10 mouse cellular contexts compared by ENCODE assay signal in genomic region chr14:6889521-6890012, GRCm38 (mm10). TPM values are rescaled to one million over a fixed set of nuclear protein-coding genes. Genes with fewer than 3 reads are reported as not detected.
DNase-seq lines count a peak whose midpoint lies in the region; ATAC-seq and TF ChIP-seq lines count a peak whose summit lies in the region.
"Not testable (repeated sequence)": the region's sequence is repeated elsewhere in the genome, so short reads cannot be mapped to it uniquely, and the experiment has no call there.
"Had no signal": no experiment of that assay in that cellular context is flagged by ENCODE, and none has a peak within 500 bp of the region (broad histone marks: within the 10 kb centered on the region; RNA-seq: fewer than 3 reads in every experiment).

Gene Gm3667, minus strand, starts transcription at chr14:6889962.

- not testable (repeated sequence) for H3K27ac ChIP-seq in embryonic fibroblast, embryonic 13.5 days (ENCODE audit: insufficient read depth, low read length); hindbrain, embryonic 11.5 days (ENCODE audit: low read depth, low read length); kidney, embryonic 16.5 days (ENCODE audit: low read length); liver, embryonic 11.5 days (ENCODE audit: low read depth, low read length); stomach, embryonic 16.5 days (ENCODE audit: low read length)
- peak within 1 kb of the TSS; percentile 28; the same call in 1 of the 2 replicates for H3K27ac ChIP-seq in heart, adult 2 months
- H3K27ac ChIP-seq in midbrain, embryonic 15.5 days, result peak within 1 kb of the TSS; percentile 65; the same call in 1 of the 2 replicates

- H3K4me2 ChIP-seq in hindbrain, embryonic 11.5 days (replicated peaks; ENCODE audit: low read depth, low read length), result peak within 1 kb of the TSS; percentile 38
- H3K4me2 ChIP-seq in kidney, embryonic 16.5 days (replicated peaks; ENCODE audit: low read depth, low read length), result peak within 1 kb of the TSS; percentile 55
- peak within 1 kb of the TSS; percentile 42 for H3K4me2 ChIP-seq in liver, embryonic 11.5 days
- peak within 1 kb of the TSS; percentile 54 for H3K4me2 ChIP-seq in midbrain, embryonic 15.5 days
- peak within 1 kb of the TSS; percentile 49 for H3K4me2 ChIP-seq in stomach, embryonic 16.5 days (ENCODE audit: low read depth, low read length)

- DNase-seq in adrenal gland, postnatal 14 days, result peak; percentile 4
- DNase-seq in heart, adult 2 months, result peak; percentile 39 to 41
- DNase-seq in hindbrain, embryonic 11.5 days (ENCODE audit: low spot score), result peak; percentile 16
- not testable (repeated sequence) for DNase-seq in liver, embryonic 11.5 days (ENCODE audit: low spot score)

- ATAC-seq in hindbrain, embryonic 11.5 days (ENCODE audit: low FRiP score); kidney, embryonic 16.5 days (ENCODE audit: low FRiP score, low TSS enrichment); liver, embryonic 11.5 days (replicated peaks; ENCODE audit: low FRiP score); midbrain, embryonic 15.5 days (replicated peaks); stomach, embryonic 16.5 days (ENCODE audit: insufficient read depth, low FRiP score): not testable (repeated sequence)

- TF ChIP-seq EP300 in heart, adult 2 months (IDR thresholded peaks at IDR 0.05; ENCODE audit: insufficient read depth, low read depth, low read length), result not testable (repeated sequence)

- 1% methylated on average over 27 of the region's 43 CpGs for WGBS in heart, adult 2 months
- 0% methylated on average over 5 of the region's 43 CpGs for WGBS in hindbrain, embryonic 11.5 days
- 0% methylated on average over 8 of the region's 43 CpGs for WGBS in kidney, embryonic 16.5 days
- 4% methylated on average over 5 of the region's 43 CpGs for WGBS in liver, embryonic 11.5 days
- 1% methylated on average over 11 of the region's 43 CpGs for WGBS in midbrain, embryonic 15.5 days
- WGBS in stomach, embryonic 16.5 days, result 1% methylated on average over 18 of the region's 43 CpGs

- H3K27me3 ChIP-seq in heart, adult 2 months (ENCODE audit: control insufficient read depth, insufficient read depth, low read length); hindbrain, embryonic 11.5 days (ENCODE audit: control insufficient read depth, insufficient read depth, low read length); kidney, embryonic 16.5 days (ENCODE audit: insufficient read depth, low read length); liver, embryonic 11.5 days (replicated peaks; ENCODE audit: control insufficient read depth, insufficient read depth, low read length); midbrain, embryonic 15.5 days (replicated peaks); stomach, embryonic 16.5 days (ENCODE audit: control insufficient read depth, insufficient read depth, low read length): not testable (repeated sequence)

- H3K9ac ChIP-seq in heart, adult 2 months (ENCODE audit: low read depth, low read length); kidney, embryonic 16.5 days (replicated peaks; ENCODE audit: low read length); liver, embryonic 11.5 days (ENCODE audit: low read depth, low read length); stomach, embryonic 16.5 days (ENCODE audit: low read length): not testable (repeated sequence)
- H3K9ac ChIP-seq in hindbrain, embryonic 11.5 days (ENCODE audit: low read depth, low read length), result peak within 1 kb of the TSS; percentile 49; the same call in 1 of the 2 replicates
- H3K9ac ChIP-seq in midbrain, embryonic 15.5 days, result peak within 1 kb of the TSS; percentile 49

- TF ChIP-seq CTCF in embryonic fibroblast, embryonic 13.5 days (IDR thresholded peaks at IDR 0.05; ENCODE audit: borderline replicate concordance, insufficient read depth, low read length); heart, adult 2 months (IDR thresholded peaks at IDR 0.05): not testable (repeated sequence)

- not testable (repeated sequence) for H3K36me3 ChIP-seq in heart, adult 2 months (ENCODE audit: control insufficient read depth, insufficient read depth, low read length); hindbrain, embryonic 11.5 days (ENCODE audit: control insufficient read depth, insufficient read depth, low read length); kidney, embryonic 16.5 days (ENCODE audit: insufficient read depth, low read length); liver, embryonic 11.5 days (ENCODE audit: control insufficient read depth, insufficient read depth, low read length); midbrain, embryonic 15.5 days (replicated peaks); stomach, embryonic 16.5 days (ENCODE audit: control insufficient read depth, insufficient read depth, low read length)

- not testable (repeated sequence) for H3K79me2 ChIP-seq in heart, adult 2 months (replicated peaks; ENCODE audit: control insufficient read depth, insufficient read depth, low read length)

- intact Hi-C loops in heart, adult 2 months (cut with DNase I), result not testable (repeated sequence)

- peak within 1 kb of the TSS; percentile 21; the same call in 1 of the 2 replicates for H3K4me3 ChIP-seq in embryonic fibroblast, embryonic 13.5 days (ENCODE audit: insufficient read depth, low read length)
- H3K4me3 ChIP-seq in heart, adult 2 months, result peak within 1 kb of the TSS; percentile 28; the same call in 1 of the 2 replicates
- peak within 1 kb of the TSS; percentile 35 for H3K4me3 ChIP-seq in hindbrain, embryonic 11.5 days (ENCODE audit: low read depth, low read length)
- H3K4me3 ChIP-seq in kidney, embryonic 16.5 days (ENCODE audit: low read length), result peak within 1 kb of the TSS; percentile 41
- peak within 1 kb of the TSS; percentile 26 for H3K4me3 ChIP-seq in liver, embryonic 11.5 days (ENCODE audit: low read depth, low read length)
- H3K4me3 ChIP-seq in midbrain, embryonic 15.5 days, result peak within 1 kb of the TSS; percentile 47
- peak within 1 kb of the TSS; percentile 39 for H3K4me3 ChIP-seq in stomach, embryonic 16.5 days (replicated peaks; ENCODE audit: low read length)

- TF ChIP-seq POLR2A in embryonic fibroblast, embryonic 13.5 days (IDR thresholded peaks at IDR 0.05; ENCODE audit: low read depth, low read length); heart, adult 2 months (IDR thresholded peaks at IDR 0.05; ENCODE audit: insufficient read depth, low read depth, low read length): not testable (repeated sequence)

- not testable (repeated sequence) for H3K9me3 ChIP-seq in hindbrain, embryonic 11.5 days (ENCODE audit: control insufficient read depth, low read length); kidney, embryonic 16.5 days (ENCODE audit: low read length); liver, embryonic 11.5 days (ENCODE audit: control insufficient read depth, low read length); midbrain, embryonic 15.5 days; stomach, embryonic 16.5 days (replicated peaks; ENCODE audit: control insufficient read depth, low read length)

- H3K4me1 ChIP-seq in embryonic fibroblast, embryonic 13.5 days (ENCODE audit: control insufficient read depth, insufficient read depth, low read length); heart, adult 2 months (ENCODE audit: control insufficient read depth, insufficient read depth, low read length); hindbrain, embryonic 11.5 days (replicated peaks; ENCODE audit: control insufficient read depth, insufficient read depth, low read length); kidney, embryonic 16.5 days (ENCODE audit: insufficient read depth, low read length); liver, embryonic 11.5 days (replicated peaks; ENCODE audit: control insufficient read depth, insufficient read depth, low read length); midbrain, embryonic 15.5 days; stomach, embryonic 16.5 days (ENCODE audit: control insufficient read depth, insufficient read depth, low read length): not testable (repeated sequence)

RNA-seq across cellular contexts. Expression of gene Gm3667, which starts in this region (rescaled TPM):
- total RNA-seq in adrenal gland, postnatal 14 days (2021), result 0.41 and 0.90 TPM in 2 replicates
- 0.27 TPM in 1 of 2 replicates, not detected in the other for polyA plus RNA-seq in embryonic fibroblast, embryonic 13.5 days (2011; ENCODE audit: insufficient read length, low read depth, missing spikeins)
- not detected for total RNA-seq in heart, adult 2 months (2021)
- 0.25 TPM in 1 of 2 replicates, not detected in the other for polyA plus RNA-seq in heart, adult 2 months (2012; rRNA removed)
- 2.0 and 2.4 TPM in 2 replicates for polyA plus RNA-seq in hindbrain, embryonic 11.5 days (2014; fragmentation: Nextera tagmentation; extraction: Ambion mirVana)
- 0.24 and 0.54 TPM in 2 replicates for polyA plus RNA-seq in kidney, embryonic 16.5 days (2015; fragmentation: Nextera tagmentation; extraction: Ambion mirVana)
- 0.26 TPM in 1 of 2 replicates, not detected in the other for polyA plus RNA-seq in liver, embryonic 11.5 days (2014; fragmentation: Nextera tagmentation; extraction: Ambion mirVana)
- polyA plus RNA-seq in midbrain, embryonic 15.5 days (2015; fragmentation: Nextera tagmentation; extraction: Ambion mirVana), result 9.7 and 11.4 TPM in 2 replicates
- polyA plus RNA-seq in stomach, embryonic 16.5 days (2015; fragmentation: Nextera tagmentation; extraction: Ambion mirVana), result 0.75 and 1.1 TPM in 2 replicates
- total RNA-seq: CH12.LX had no signal
- polyA plus RNA-seq: liver, embryonic 16.5 days had no signal

Comparison
In these comparisons a context has a peak if more than half of its experiments do, and no peak if none do; other contexts are left out.
1. Peak in DNase-seq in adrenal gland, postnatal 14 days; RNA of the gene not detected or under 1 TPM.
2. Peak in DNase-seq, H3K4me3 ChIP-seq and H3K27ac ChIP-seq in heart, adult 2 months; RNA of the gene not detected or under 1 TPM.